Mouse (Mus musculus) ovary, postnatal 36 days (tissue): ENCODE data around the gene Htra1.
A peak's percentile ranks its signal among the peaks of the same experiment; 100 is the strongest.

ENCODE experiments used
- DNase-seq: peaks from one replicate; pipeline ENCODE4 v3.0.0; 2022; ENCODE audit warnings: low spot score, mixed read lengths

Gene Htra1

GRCm38 (mm10) chr7:130935793-130936471, at the start of gene Htra1:
Gene Htra1, plus strand, starts transcription at chr7:130936111.
- peak; percentile 89 for DNase-seq

GRCm38 (mm10) chr7:130886246-130886645, 49.7 kb upstream of the Htra1 start:
- DNase-seq: no peak

GRCm38 (mm10) chr7:130887946-130888345, 48.0 kb upstream of the Htra1 start:
- no peak for DNase-seq

- no peak for DNase-seq
These were observed 45.0 kb upstream of the Htra1 start for GRCm38 (mm10) chr7:130890871-130891270.

GRCm38 (mm10) chr7:130892973-130893372, 42.9 kb upstream of the Htra1 start:
- DNase-seq: peak; percentile 29

- DNase-seq: no peak
These were observed 40.8 kb upstream of the Htra1 start for GRCm38 (mm10) chr7:130894931-130895617.

GRCm38 (mm10) chr7:130895618-130895945, 40.3 kb upstream of the Htra1 start:
- no peak for DNase-seq

GRCm38 (mm10) chr7:130896064-130896463, 39.8 kb upstream of the Htra1 start:
- no peak for DNase-seq

GRCm38 (mm10) chr7:130897201-130897600, 38.7 kb upstream of the Htra1 start:
- no peak for DNase-seq

GRCm38 (mm10) chr7:130898373-130898772, 37.5 kb upstream of the Htra1 start:
- no peak for DNase-seq

- DNase-seq: no peak
These were observed 35.6 kb upstream of the Htra1 start for GRCm38 (mm10) chr7:130900233-130900848.

- DNase-seq: no peak
These were observed 33.0 kb upstream of the Htra1 start for GRCm38 (mm10) chr7:130902929-130903328.

- DNase-seq: no peak
These were observed 32.3 kb upstream of the Htra1 start for GRCm38 (mm10) chr7:130903505-130904074.

GRCm38 (mm10) chr7:130904571-130905365, 31.1 kb upstream of the Htra1 start:
- DNase-seq: no peak

GRCm38 (mm10) chr7:130910841-130911240, 25.1 kb upstream of the Htra1 start:
- peak; percentile 57 for DNase-seq

GRCm38 (mm10) chr7:130914693-130915363, 21.1 kb upstream of the Htra1 start:
- no peak for DNase-seq

- no peak for DNase-seq
These were observed 17.7 kb upstream of the Htra1 start for GRCm38 (mm10) chr7:130918260-130918659.

- no peak for DNase-seq
These were observed 12.8 kb upstream of the Htra1 start for GRCm38 (mm10) chr7:130922981-130923731.

- DNase-seq: no peak
These were observed 5.5 kb upstream of the Htra1 start for GRCm38 (mm10) chr7:130930401-130930800.

- DNase-seq: no peak
These were observed 3.0 kb upstream of the Htra1 start for GRCm38 (mm10) chr7:130932921-130933320.

GRCm38 (mm10) chr7:130934654-130935053, 1.3 kb upstream of the Htra1 start:
- DNase-seq: no peak
